Mouse (Mus musculus) lung, adult 2 months (tissue): ENCODE results near the gene Chic1.

Experiments used
- CTCF ChIP-seq: fragments of 200-500 bp; IDR thresholded peaks from 2 replicates; pipeline ENCODE4 v1.5.1; 2011; ENCODE audit warnings: mild to moderate bottlenecking, low read length, control low read depth; ENCODE audit not compliant: insufficient read depth
- POLR2A ChIP-seq: fragments of 200-500 bp; IDR thresholded peaks from 2 replicates; pipeline ENCODE4 v1.6.1; 2011; ENCODE audit warnings: low read depth, mild to moderate bottlenecking, control low read depth, low read length, borderline replicate concordance; ENCODE audit errors: extremely low read depth

- TF ChIP-seq CTCF (no peak), POLR2A (no peak)
Measured at GRCm38 (mm10) chrX:103341369-103342113, 14.7 kb upstream of the Chic1 start.
